Mouse (Mus musculus) kidney, adult 2 months (tissue): ENCODE results near the gene Kat2b.
"Not testable (repeated sequence)": the region's sequence is repeated elsewhere in the genome, so short reads cannot be mapped to it uniquely, and the experiment has no call there.

ENCODE experiments used
- CTCF ChIP-seq: fragments of 200-500 bp; conservative IDR thresholded peaks from 2 replicates; pipeline ENCODE4 v1.5.1; 2011; ENCODE audit warnings: low read depth, mild to moderate bottlenecking, control low read depth, low read length, moderate library complexity, mixed read lengths; ENCODE audit not compliant: insufficient read depth, insufficient read length
- POLR2A ChIP-seq: fragments of 200-500 bp; IDR thresholded peaks from one replicate; pipeline ENCODE4 v1.6.1; 2011; ENCODE audit warnings: low read depth, low read length, control low read depth

DNA sequence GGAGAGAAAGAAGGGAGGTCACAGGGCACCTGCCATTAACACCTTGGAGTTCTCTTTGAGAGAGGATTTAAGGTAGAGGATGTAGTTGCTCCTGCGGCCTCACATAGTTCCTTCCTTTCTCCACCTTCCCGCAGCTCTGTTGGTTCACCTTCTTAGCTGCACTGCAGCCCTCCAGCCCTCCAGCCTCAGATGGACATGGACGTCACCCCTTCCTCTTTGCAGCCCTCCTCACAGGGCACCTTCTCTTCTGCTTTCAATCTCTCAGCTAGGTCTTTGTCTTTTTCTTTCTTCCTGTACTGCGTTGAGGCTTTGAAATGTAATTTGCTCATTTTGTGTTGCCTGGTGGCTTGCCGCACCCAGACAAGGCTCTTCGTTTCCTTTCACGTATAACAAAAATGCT, 39.4 kb downstream of the Kat2b start:
- not testable (repeated sequence) for TF ChIP-seq CTCF, POLR2A
